Mouse (Mus musculus): ENCODE results near the gene Cd164. TPM values are rescaled to one million over a fixed set of nuclear protein-coding genes. Genes with fewer than 3 reads are reported as not detected.

Cd164 gene
- polyA plus RNA-seq, 1 experiment from 2014 or later = 48.7 TPM

DNA sequence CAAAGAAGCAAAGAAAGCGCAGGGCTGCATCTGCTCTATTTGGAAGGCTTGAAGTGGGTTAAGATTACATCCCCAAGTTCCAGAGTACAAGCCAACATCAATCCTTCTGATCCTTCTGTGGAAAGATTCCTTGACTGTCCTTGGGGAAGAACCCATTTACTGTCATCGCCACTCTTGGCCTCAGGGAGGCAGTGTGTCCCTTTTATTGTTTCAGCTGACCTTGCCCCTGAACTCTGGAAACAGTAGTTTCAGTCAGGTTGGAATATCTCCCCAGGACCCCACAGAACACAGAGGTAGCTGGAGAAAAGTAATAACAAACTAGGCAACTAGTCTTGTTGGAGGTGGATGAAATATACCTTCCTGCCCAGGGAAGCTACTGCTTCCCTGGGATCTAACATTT lies 10.1 kb upstream of the Cd164 start:
- WGBS = 29% methylated on average over 2 of the region's 2 CpGs
- H3K9ac ChIP-seq = no peak overlapping the region
- no peak overlapping the region for H3K4me2 ChIP-seq

GRCm38 (mm10) chr10:41514301-41514700 lies 4.9 kb upstream of the Cd164 start:
- H3K4me3 ChIP-seq = no peak overlapping the region
- WGBS = 83% methylated on average over 4 of the region's 4 CpGs
- no peak overlapping the region for H3K27ac ChIP-seq
- H3K9me3 ChIP-seq = no peaks in the 10 kb centered on the region
- no peak overlapping the region for H3K9ac ChIP-seq
- peaks cover 3% of the 10 kb centered on the region; the same call in 1 of the 2 replicates for H3K4me1 ChIP-seq
- ATAC-seq (replicated peaks) = no peak
- no peaks in the 10 kb centered on the region for H3K36me3 ChIP-seq (replicated peaks)
- no peaks in the 10 kb centered on the region for H3K27me3 ChIP-seq (replicated peaks)
- no peak overlapping the region for H3K4me2 ChIP-seq

More for the DNA sequence above, 10.1 kb upstream of the Cd164 start:
- H3K9me3 ChIP-seq = no peaks in the 10 kb centered on the region
- no peak for ATAC-seq (replicated peaks)
- H3K36me3 ChIP-seq (replicated peaks) = no peaks in the 10 kb centered on the region
- H3K27me3 ChIP-seq (replicated peaks) = no peaks in the 10 kb centered on the region
- no peaks in the 10 kb centered on the region for H3K4me1 ChIP-seq
- H3K4me3 ChIP-seq = no peak overlapping the region
- no peak overlapping the region for H3K27ac ChIP-seq

DNA sequence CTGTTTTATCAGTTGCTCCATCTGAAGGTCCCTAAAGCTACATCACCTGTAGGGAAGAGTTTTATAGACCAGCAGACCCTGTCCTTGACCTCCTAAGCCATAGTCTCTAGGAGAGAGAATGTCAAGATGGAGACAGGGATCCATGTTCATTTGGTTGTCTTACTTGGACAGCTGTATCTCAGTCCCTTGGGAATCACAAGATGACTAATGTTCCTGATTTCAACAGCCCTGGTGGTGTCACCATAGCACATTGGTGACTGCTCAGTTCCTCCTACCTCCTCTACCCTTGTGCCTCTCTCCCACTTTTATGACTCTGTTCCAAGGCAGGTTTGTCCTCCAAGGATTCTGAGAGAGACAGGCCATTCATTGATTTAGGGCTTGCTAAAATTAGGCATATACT lies 4.3 kb upstream of the Cd164 start:
- no peak overlapping the region for H3K27ac ChIP-seq
- no peak overlapping the region for H3K4me2 ChIP-seq

DNA sequence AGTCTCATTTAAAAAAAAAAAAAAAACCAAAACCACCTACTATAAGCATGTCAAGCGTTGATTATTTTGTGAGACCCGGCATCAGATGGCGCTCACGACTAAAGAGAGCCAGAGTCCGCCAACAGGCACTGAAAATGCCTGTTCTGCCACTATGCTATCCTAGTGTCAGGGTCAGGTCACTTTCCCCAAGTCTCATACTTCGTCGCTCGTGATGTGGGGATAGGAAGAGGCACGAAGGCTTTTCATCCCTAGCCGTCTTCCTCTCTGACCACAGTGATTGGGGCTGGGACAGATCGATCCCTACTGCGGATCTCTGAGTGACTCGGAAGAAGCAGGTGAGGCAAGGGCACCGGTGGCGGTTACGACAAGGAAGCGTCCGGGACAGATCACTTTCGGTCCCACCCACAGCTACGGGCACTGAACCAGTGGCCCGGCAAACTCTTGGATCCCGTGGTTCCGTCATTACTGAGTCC lies 670 bp upstream of the Cd164 start:
- WGBS = under 1% methylated on average over 23 of the region's 23 CpGs
- Histone ChIP-seq H3K4me1 (peaks cover 29% of the 10 kb centered on the region), H3K9me3 (no peaks in the 10 kb centered on the region), H3K4me3 (peak overlapping the region; percentile 80), H3K9ac (peak overlapping the region; percentile 79), H3K36me3 (replicated peaks) (no peaks in the 10 kb centered on the region), H3K27me3 (replicated peaks) (no peaks in the 10 kb centered on the region), H3K4me2 (peak overlapping the region; percentile 66), H3K27ac (peak overlapping the region; percentile 99)
- peak; percentile 75 for ATAC-seq (replicated peaks)

More for the DNA sequence above, 4.3 kb upstream of the Cd164 start:
- H3K36me3 ChIP-seq (replicated peaks) = no peaks in the 10 kb centered on the region
- H3K27me3 ChIP-seq (replicated peaks) = no peaks in the 10 kb centered on the region
- H3K9ac ChIP-seq = no peak overlapping the region
- H3K4me1 ChIP-seq = peaks cover 3% of the 10 kb centered on the region; the same call in 1 of the 2 replicates
- H3K9me3 ChIP-seq = no peaks in the 10 kb centered on the region
- ATAC-seq (replicated peaks) = no peak
- no peak overlapping the region for H3K4me3 ChIP-seq

GRCm38 (mm10) chr10:41519640-41520409 lies 611 bp downstream of the Cd164 start:
- peak overlapping the region; percentile 79 for H3K9ac ChIP-seq
- peak; percentile 15 for ATAC-seq (replicated peaks)
- under 1% methylated on average over 65 of the region's 65 CpGs for WGBS
- peak overlapping the region; percentile 80 for H3K4me3 ChIP-seq
- H3K27me3 ChIP-seq (replicated peaks) = no peaks in the 10 kb centered on the region
- H3K4me2 ChIP-seq = peak overlapping the region; percentile 66
- no peaks in the 10 kb centered on the region for H3K36me3 ChIP-seq (replicated peaks)
- no peaks in the 10 kb centered on the region for H3K9me3 ChIP-seq
- peak overlapping the region; percentile 99 for H3K27ac ChIP-seq
- peaks cover 29% of the 10 kb centered on the region for H3K4me1 ChIP-seq

- 8% methylated on average over 5 of the region's 5 CpGs for WGBS
Observed at GRCm38 (mm10) chr10:41520410-41520673, 1.1 kb downstream of the Cd164 start.

GRCm38 (mm10) chr10:41523386-41523785 lies 4.2 kb downstream of the Cd164 start:
- H3K36me3 ChIP-seq (replicated peaks) = 0 out of 2 replicates have a peak, but pooled peaks cover 4% of the 10 kb centered on the region
- WGBS = 82% methylated on average over 3 of the region's 3 CpGs
- no peaks in the 10 kb centered on the region for H3K27me3 ChIP-seq (replicated peaks)
- no peaks in the 10 kb centered on the region for H3K9me3 ChIP-seq
- H3K4me1 ChIP-seq = peaks cover 26% of the 10 kb centered on the region
- ATAC-seq (replicated peaks) = no peak
- H3K4me3 ChIP-seq = no peak overlapping the region
- H3K27ac ChIP-seq = no peak overlapping the region
- H3K9ac ChIP-seq = no peak overlapping the region
- H3K4me2 ChIP-seq = no peak overlapping the region

More at GRCm38 (mm10) chr10:41520410-41520673, 1.1 kb downstream of the Cd164 start:
- Histone ChIP-seq H3K9me3 (no peaks in the 10 kb centered on the region), H3K36me3 (replicated peaks) (no peaks in the 10 kb centered on the region), H3K27ac (peak overlapping the region; percentile 99; the same call in 1 of the 2 replicates), H3K4me2 (peak overlapping the region; percentile 66), H3K9ac (peak overlapping the region; percentile 79), H3K4me1 (peaks cover 29% of the 10 kb centered on the region), H3K4me3 (peak overlapping the region; percentile 80), H3K27me3 (replicated peaks) (no peaks in the 10 kb centered on the region)
- no peak for ATAC-seq (replicated peaks)

- Histone ChIP-seq H3K9me3 (no peaks in the 10 kb centered on the region), H3K27me3 (replicated peaks) (no peaks in the 10 kb centered on the region), H3K4me1 (peaks cover 20% of the 10 kb centered on the region), H3K27ac (no peak overlapping the region), H3K4me3 (no peak overlapping the region), H3K4me2 (no peak overlapping the region), H3K9ac (no peak overlapping the region), H3K36me3 (replicated peaks) (peaks cover 13% of the 10 kb centered on the region)
- 61% methylated on average over 1 of the region's 1 CpGs for WGBS
- no peak for ATAC-seq (replicated peaks)
Observed at GRCm38 (mm10) chr10:41525696-41526095, 6.5 kb downstream of the Cd164 start.

DNA sequence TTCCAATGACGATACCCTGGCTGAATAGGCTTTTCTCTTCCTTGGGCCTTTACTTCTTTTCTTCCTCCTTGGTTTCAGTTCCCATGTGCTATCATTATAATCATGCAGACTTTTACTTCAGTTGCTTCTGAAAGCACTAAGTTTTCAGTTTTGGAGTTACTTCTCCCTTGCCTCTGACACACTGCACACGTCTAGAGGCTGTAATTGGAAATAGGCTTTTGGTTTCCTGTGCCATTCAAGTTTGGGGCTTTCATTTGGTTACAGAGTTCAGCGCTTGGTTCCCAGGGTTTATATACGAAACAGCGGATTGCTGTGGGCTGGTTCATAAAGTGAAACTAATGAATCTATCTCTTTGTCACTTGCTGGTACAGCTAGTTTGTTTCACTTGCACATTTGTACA lies 10.8 kb downstream of the Cd164 start:
- Histone ChIP-seq H3K36me3 (replicated peaks) (peaks cover 17% of the 10 kb centered on the region), H3K9ac (no peak overlapping the region), H3K4me3 (no peak overlapping the region), H3K27ac (no peak overlapping the region), H3K27me3 (replicated peaks) (no peaks in the 10 kb centered on the region), H3K4me1 (no peaks in the 10 kb centered on the region), H3K4me2 (no peak overlapping the region), H3K9me3 (no peaks in the 10 kb centered on the region)
- WGBS = 92% methylated on average over 5 of the region's 5 CpGs
- ATAC-seq (replicated peaks) = no peak

- Histone ChIP-seq H3K9me3 (no peaks in the 10 kb centered on the region), H3K4me1 (no peaks in the 10 kb centered on the region), H3K36me3 (replicated peaks) (0 out of 2 replicates have a peak, but pooled peaks cover 11% of the 10 kb centered on the region), H3K9ac (no peak overlapping the region), H3K4me3 (no peak overlapping the region), H3K27me3 (replicated peaks) (no peaks in the 10 kb centered on the region), H3K4me2 (no peak overlapping the region), H3K27ac (no peak overlapping the region)
- 92% methylated on average over 2 of the region's 2 CpGs for WGBS
- ATAC-seq (replicated peaks) = no peak
Observed at GRCm38 (mm10) chr10:41535991-41536390, 16.8 kb downstream of the Cd164 start.

GRCm38 (mm10) chr10:41536714-41537113 lies 17.5 kb downstream of the Cd164 start:
- Histone ChIP-seq H3K9me3 (no peaks in the 10 kb centered on the region), H3K27ac (no peak overlapping the region), H3K4me3 (no peak overlapping the region), H3K27me3 (replicated peaks) (no peaks in the 10 kb centered on the region), H3K9ac (no peak overlapping the region), H3K36me3 (replicated peaks) (0 out of 2 replicates have a peak, but pooled peaks cover 11% of the 10 kb centered on the region), H3K4me2 (no peak overlapping the region), H3K4me1 (no peaks in the 10 kb centered on the region)
- no peak for ATAC-seq (replicated peaks)
- 94% methylated on average over 1 of the region's 1 CpGs for whole genome bisulfite sequencing

GRCm38 (mm10) chr10:41537226-41537982 lies 18.2 kb downstream of the Cd164 start:
- Histone ChIP-seq H3K27me3 (replicated peaks) (no peaks in the 10 kb centered on the region), H3K4me3 (no peak overlapping the region), H3K9ac (no peak overlapping the region), H3K4me2 (no peak overlapping the region), H3K4me1 (no peaks in the 10 kb centered on the region), H3K36me3 (replicated peaks) (0 out of 2 replicates have a peak, but pooled peaks cover 11% of the 10 kb centered on the region), H3K9me3 (no peaks in the 10 kb centered on the region), H3K27ac (no peak overlapping the region)
- 27% methylated on average over 4 of the region's 4 CpGs for WGBS
- ATAC-seq (replicated peaks) = no peak

Data from midbrain, embryonic 15.5 days (tissue).